Mouse (Mus musculus): ENCODE data around the gene Tbc1d10a.

DNA sequence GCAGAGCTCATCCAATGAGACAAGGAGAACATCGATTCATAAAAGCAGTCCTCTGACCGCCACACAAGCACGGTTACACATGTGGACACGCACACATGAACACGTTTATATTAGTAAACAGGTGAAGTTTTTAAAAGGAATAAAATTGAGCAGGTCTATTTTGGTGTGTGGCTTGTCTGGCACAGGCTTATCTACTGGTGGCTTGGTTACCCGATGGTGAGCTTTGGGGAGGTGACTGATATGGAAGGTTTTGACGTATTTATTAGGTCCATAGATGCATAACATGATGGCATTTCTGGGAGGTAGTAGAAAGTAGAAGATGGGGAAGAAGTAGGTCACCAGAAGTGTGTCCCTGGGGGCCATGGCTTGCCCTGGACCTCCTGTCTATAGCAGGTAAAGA, 32.9 kb upstream of the Tbc1d10a start:
- TF ChIP-seq CTCF (IDR thresholded peaks at IDR 0.05; ENCODE audit: borderline replicate concordance, extremely low read depth, insufficient read depth, insufficient read length), result no peak
- TF ChIP-seq POLR2A (IDR thresholded peaks at IDR 0.05; ENCODE audit: borderline replicate concordance, extremely low read depth, insufficient read depth, insufficient read length, poor library complexity, severe bottlenecking), result no peak

Data from brain, embryonic 14.5 days (tissue).